Mouse (Mus musculus): ENCODE results near the gene Kcnh1.

Kcnh1 gene

DNA sequence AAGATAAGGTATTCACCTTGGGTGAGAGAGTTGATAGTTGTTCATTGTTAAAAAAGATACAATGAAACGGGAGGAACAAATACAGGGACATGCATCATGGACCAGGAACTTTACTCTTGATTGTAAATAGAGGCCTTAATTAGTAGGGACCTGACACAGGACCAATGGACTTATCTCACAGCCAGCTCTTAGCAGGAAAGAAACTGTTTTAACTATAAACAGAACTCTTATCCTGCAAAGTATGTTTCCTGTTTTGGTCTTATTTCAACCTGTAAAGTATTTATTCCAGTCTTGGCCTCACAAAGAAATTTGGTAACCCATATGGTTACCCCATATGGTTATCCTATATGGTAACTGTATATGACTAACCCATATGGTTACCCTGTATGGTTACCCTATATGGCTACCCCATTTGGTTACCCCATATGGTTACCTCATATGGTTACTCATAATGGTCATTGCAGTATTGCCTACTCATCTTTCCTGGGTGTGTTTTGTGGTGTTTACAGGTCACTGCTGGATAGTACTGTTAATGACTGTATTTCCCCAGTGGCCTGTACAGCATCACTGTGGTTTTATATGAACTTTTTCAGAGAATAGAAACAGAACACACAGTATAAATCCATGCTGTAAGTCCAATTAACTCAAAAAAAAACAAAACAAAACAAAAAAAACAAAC is 125.0 kb downstream of the Kcnh1 start:
- DNase-seq (ENCODE audit: low spot score in 2 of 2) = no peak

DNA sequence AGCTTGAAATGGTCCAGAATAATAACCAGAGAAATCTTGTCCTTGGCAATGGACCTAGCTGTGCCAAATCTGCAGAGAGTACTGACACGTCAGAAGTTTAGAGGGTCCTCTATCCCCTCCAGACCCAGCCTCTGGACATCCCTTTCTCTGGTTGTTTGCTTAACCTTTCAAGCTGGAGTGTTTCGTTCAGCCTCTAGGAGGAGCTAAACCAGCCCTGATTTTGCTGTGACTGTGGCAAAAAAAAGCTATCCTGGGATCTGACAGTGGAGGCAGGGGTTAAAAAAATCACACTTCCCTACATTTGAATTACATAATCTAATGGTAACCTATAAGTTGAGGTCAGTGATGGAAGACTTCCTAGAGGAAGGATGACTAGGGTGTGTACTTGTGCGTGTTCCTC is 133.6 kb downstream of the Kcnh1 start:
- DNase-seq (ENCODE audit: low spot score in 2 of 2) = no peak

- no peak for DNase-seq (ENCODE audit: low spot score in 2 of 2)
Observed at GRCm38 (mm10) chr1:192327052-192327451, 136.5 kb downstream of the Kcnh1 start.

GRCm38 (mm10) chr1:192331207-192331606 is 140.6 kb downstream of the Kcnh1 start:
- no peak for DNase-seq (ENCODE audit: low spot score in 2 of 2)

- peak in 1 of 2 experiments; percentile 32 for DNase-seq (ENCODE audit: low spot score in 2 of 2)
Observed at GRCm38 (mm10) chr1:192336029-192336428, 145.5 kb downstream of the Kcnh1 start.

DNA sequence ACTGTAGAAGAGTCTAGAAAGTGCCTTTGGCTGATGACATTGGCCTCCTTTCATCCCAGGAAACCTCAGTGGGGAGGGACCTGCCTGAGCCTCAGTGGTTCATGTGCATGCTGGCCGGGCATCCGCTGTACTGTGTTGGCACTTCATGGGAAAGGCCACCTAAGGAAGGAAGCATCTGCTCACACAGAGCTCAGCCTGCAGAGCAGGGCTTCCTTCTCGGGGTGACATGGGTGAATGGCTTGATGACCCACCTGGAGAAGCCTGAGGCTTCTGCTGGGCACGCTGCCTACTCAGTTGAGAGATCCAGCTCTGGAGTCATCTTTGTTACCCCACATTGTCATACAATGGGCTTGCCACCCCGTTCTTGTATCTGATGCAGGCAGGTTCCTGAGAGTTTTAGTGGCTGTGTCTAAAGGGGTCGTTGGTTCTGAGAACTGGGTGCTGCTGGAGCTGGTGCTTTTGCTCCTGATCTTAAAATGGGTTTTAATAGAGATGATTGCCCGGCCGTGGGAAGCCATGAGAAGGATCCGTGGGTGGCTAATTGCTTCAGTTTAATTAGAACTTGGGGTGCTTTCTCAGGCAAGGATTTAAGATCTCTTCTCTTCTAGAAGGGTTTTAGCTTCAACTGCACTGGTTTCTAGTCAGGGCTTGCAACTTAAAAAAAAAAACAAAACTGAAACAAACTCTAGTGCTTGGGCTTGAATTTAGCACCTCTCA is 148.9 kb downstream of the Kcnh1 start:
- no peak for DNase-seq (ENCODE audit: low spot score in 2 of 2)

DNA sequence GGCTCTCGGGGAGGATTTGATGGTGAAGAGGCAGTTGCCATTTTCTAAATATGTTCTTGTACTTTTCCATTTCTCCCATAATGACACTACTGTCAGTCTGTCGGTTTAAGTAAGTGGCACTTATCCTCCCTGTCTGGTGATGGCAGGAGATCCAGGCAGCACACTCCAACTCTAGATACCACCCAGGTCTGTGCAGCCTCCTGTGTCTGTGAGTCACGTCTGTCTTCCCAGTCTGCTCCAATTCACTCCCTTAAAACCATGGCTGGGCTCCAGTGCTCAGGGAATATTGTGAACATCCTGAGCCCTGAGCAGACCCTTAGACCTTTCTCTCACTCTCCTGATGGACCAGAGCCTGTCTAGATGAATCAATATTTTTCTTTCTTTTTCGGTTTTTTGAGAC is 151.2 kb downstream of the Kcnh1 start:
- DNase-seq (ENCODE audit: low spot score in 2 of 2) = no peak

DNA sequence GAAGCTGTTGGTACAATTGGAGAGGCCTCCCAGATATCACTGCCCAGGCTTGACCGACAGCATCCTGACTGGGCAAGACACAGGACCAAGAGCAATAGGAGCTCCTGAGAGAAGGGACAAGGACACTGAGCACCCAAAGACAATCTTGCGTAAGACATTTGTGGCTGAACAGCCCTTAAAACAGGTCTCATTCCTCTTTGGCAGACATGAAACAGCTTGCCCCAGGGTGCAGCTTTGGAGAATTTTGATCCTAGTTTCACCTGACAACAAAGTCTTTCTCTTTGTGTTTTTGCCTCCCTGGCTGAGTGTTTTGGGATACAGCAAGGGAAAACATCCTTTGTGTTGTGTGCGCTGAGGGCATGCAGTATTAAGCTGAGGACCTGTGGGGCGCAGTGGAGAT is 153.4 kb downstream of the Kcnh1 start:
- no peak for DNase-seq (ENCODE audit: low spot score in 2 of 2)

DNA sequence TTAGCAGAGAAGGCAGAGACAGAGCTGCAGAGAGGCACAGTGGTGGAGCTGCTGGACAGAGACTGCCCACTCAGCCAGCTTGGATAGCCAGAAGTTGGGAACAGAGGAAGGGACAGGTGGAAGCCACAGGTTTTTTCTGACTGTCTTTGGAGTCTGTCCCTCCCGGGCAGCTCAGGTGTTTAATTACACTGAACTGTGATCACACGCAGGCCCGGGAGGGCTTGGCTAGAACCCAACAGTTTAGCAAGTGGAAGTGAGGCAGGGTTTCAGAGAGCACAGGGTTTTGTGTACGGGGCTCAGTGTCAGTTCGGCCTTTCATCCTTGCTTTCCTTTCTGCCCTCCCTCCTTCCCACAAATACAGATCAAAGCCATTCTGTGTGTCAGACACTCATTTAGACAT is 156.8 kb downstream of the Kcnh1 start:
- no peak for DNase-seq (ENCODE audit: low spot score in 2 of 2)

DNA sequence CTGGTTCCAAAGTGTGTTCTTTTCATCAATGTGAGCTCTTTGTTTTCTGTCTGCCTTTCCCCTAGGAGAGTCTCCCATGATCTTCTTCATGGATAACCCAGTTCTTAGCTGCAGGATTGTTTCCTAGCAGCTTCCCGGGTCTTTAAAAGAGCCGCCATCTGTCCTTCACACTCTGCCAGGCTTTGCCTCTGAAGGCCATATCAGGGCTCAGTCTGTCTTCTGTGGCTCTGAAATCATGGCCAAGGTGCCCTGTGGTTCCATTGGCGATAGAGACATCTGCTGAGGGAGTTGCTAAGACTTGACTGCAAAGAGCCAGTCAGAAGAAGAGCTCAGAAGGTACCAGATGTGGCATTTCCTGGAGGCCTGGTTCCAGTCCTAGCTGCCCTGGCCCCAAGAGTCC is 165.7 kb downstream of the Kcnh1 start:
- DNase-seq (ENCODE audit: low spot score in 2 of 2) = no peak

DNA sequence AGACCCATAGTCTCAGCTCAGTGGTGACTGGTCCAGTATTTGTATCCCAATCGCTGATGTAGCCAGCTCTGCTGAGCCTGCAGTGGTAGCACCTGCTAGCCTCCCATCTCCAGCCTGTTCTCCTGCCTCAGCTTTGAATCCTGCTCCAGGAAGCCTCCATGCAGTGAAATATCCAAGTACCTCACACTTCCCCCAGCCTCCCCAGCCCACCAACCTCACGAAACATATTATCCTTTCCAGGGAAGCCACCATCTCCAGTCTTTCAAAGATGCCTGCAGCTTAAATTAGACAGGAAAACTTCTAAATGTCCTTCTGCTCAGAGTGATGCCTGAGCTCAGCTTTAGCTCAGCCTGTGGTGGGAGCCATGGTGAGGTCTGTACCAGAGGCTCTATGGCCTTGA is 168.6 kb downstream of the Kcnh1 start:
- DNase-seq (ENCODE audit: low spot score in 2 of 2) = no peak

DNA sequence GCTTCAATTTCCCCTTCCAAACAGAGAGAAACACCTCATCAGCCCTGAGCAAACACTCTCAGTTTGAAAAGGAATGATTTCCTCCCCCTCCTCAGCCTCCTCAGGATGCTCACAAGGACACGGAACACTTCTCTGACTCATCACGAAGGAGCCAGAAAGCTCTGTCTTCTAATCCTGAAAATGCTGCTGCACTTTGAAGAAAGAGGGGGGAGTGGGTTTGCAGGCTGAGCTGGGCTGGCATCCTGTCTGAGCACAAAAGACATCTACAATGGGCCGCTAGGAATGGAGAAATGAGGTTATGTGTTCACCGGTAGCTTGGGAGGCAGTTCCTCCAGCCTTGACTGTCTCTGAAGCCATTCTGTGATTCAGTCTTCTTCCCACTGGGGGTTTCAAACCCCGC is 177.8 kb downstream of the Kcnh1 start:
- peak in 1 of 2 experiments; percentile 34 for DNase-seq (ENCODE audit: low spot score in 2 of 2)

DNA sequence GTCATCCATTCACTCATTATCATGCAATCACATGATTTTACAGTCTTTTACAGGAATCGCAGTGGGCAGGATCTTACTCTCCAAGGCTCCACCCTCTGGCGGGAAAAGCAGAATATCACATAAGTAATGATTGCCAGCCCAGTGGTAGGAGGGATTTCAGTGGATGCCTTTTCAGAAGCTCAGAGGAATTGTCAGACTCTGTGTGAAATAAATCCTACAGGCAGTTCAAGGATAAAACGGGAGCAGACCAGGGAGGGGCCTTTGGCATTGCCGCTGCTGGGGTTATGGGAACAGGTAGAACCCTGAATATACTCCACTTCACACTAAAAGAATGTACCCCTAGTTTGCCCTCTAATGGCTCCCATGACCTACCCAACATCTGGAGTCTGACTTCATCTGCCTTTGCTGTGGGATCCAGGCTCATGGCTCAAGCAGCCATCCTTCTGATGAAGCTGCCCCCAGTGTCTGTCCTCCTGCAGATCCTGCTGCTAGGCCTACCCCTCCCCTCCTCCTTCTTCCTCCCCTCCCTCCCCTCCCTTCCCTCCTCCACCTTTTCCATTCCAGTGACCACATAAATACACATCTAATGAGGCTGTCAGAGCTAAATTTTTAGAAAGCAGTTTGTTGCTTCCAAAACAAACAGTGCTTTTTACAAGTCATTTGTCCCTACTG is 181.5 kb downstream of the Kcnh1 start:
- DNase-seq (ENCODE audit: low spot score in 2 of 2) = no peak

DNA sequence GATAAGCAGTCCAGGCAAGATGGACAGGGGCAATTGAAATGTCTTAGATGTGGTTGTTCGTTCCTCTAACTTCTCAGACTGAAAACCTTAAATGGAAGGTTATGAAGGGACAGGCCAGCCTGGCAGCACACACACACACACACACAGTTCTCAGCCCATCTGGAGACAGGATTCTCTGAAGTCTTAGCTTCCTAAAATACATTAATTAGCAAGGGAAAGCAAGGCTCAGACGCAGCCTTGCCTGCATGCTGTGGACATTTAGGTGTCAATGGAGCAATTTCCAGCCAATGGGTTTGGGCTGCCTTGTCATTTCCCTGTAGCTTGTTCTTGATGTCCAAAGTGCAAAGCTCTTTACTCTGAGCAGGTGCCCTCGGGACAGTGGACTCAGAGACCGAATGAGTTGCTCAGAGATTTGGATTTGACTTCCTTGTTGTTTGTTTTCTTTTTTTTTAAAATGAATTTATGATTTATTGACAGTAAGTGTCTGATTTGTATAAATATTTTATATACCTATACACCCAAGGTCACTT is 188.0 kb downstream of the Kcnh1 start:
- DNase-seq (ENCODE audit: low spot score in 2 of 2) = no peak

DNA sequence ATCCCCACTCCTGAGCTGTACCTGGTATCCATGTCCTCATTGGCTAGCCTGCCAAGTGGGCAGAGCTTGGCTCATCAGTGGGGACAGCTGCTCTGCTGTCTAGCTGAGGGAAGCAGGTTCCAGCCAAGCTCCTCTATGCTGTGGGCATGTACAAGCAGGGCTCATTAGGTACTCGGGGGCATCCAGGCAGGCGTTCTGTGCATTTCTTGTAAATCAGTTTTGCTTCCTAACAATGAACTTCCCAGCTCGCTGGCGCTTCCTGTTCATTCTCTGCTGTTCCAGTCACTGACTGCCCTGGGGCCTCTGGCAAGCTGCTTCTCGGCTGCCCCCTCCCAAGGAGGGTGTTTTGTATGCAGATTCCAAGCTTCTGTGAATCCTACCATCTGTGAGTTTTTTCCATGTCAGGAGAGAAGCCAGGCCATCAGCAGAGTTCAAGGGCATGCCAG is 190.0 kb downstream of the Kcnh1 start:
- no peak for DNase-seq (ENCODE audit: low spot score in 2 of 2)

DNA sequence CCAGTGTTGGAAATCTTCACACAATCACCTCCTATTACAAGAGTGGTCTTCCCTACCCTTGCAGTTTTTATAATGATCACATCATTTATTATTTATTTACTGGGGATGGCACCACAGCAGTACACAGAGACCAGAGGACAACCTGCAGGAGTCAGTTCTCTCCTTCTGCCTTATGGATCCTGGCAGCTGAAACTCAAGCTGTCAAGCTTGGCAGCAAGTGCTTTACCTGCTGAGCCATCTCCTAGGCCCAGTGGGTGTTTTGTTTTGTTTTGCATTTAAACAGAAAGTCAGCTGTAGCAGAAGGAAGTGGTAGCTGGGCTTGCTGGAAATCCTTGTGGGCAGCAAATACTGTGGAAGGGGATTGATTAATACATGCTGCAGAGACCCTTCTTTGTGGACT is 197.1 kb downstream of the Kcnh1 start:
- DNase-seq (ENCODE audit: low spot score in 2 of 2) = no peak

DNA sequence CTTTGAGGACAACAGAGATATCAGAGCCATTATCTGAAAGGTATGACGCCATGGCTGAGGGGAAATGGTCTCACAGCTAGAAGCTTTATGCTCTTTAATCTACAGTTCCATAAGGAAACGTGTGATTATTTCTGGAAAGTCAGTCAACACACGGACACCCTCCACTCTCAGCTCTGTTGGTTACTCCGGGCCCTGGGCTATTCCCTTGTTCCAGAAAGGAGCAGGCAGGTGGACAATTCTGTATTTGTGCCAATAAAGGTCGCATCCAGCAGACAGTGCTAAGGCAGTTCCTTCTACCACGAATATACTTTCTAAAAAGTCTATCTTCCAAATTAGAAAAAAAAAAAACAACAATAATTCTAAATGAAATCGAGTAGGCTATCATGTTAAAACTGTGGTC is 200.5 kb downstream of the Kcnh1 start:
- no peak for DNase-seq (ENCODE audit: low spot score in 2 of 2)

- no peak for DNase-seq (ENCODE audit: low spot score in 2 of 2)
Observed at GRCm38 (mm10) chr1:192392232-192392631, 201.7 kb downstream of the Kcnh1 start.

GRCm38 (mm10) chr1:192399667-192400490 is 209.3 kb downstream of the Kcnh1 start:
- DNase-seq (ENCODE audit: low spot score in 2 of 2) = no peak

GRCm38 (mm10) chr1:192400991-192401390 is 210.4 kb downstream of the Kcnh1 start:
- no peak for DNase-seq (ENCODE audit: low spot score in 2 of 2)

DNA sequence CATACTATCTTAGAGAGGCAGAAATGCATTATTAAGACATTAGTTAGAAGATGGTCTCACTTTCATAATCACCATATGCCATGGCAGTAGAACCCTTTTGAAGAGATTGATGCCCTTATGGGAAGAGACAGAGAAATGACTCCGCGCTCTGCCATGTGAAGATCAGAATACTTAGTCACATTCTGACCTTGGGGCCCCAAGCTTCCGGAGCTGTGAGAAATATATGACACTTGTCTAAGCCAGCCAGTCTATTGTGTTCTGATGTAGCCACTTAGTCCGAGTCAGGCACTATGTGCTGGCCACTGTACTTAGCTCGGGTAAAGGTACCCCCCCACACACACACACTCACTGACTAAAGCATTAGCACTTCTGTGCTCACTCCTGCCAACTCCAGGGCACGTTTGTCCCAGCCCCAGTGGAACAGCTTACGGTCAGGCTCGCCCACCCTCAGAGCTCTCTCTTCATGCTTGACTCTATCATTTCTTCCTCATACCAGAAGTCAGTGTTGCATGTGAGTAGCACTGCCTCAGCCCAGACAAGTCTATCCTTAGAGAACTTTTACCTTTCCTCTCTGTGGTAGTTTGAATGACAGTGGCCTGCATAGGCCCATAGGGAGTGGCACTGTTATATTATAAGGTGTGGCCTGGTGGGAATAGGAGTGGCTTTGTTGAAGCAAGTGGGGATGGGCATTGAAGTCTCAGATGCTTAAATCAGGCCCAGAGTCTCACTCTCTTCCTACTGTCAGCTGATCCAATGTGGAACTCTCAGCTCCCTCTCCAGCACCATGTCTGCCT is 212.5 kb downstream of the Kcnh1 start:
- DNase-seq (ENCODE audit: low spot score in 2 of 2) = no peak
